Mouse (Mus musculus) G1E (cell line): ENCODE data around the gene Pxt1.

Source experiments
- CTCF ChIP-seq: IDR thresholded peaks from 2 replicates; pipeline ENCODE4 v1.5.1; 2012; ENCODE audit warnings: low read depth, low read length, inconsistent platforms, mixed read lengths
- GATA1 ChIP-seq: IDR thresholded peaks from 2 replicates; pipeline ENCODE4 v1.6.1; 2012; ENCODE audit warnings: borderline replicate concordance, low read length, inconsistent platforms, mixed read lengths
- POLR2AphosphoS5 ChIP-seq: IDR thresholded peaks from 2 replicates; pipeline ENCODE4 v1.6.1; 2012; ENCODE audit warnings: low read depth, low read length, inconsistent platforms; ENCODE audit not compliant: insufficient replicate concordance
- TAL1 ChIP-seq: conservative IDR thresholded peaks from 2 replicates; pipeline ENCODE4 v1.6.1; 2012; ENCODE audit warnings: low read depth, low read length, inconsistent platforms, mixed read lengths

- TF ChIP-seq CTCF (no peak), GATA1 (no peak), TAL1 (no peak), POLR2AphosphoS5 (no peak)
These were observed 46.4 kb upstream of the Pxt1 start for GRCm38 (mm10) chr17:28990060-28990459.
